Mouse (Mus musculus): ENCODE data around the gene Ppp1r13b. TPM values are rescaled to one million over a fixed set of nuclear protein-coding genes. Genes with fewer than 3 reads are reported as not detected.

Ppp1r13b gene
- polyA plus RNA-seq, 1 experiment: 32.1 TPM

DNA sequence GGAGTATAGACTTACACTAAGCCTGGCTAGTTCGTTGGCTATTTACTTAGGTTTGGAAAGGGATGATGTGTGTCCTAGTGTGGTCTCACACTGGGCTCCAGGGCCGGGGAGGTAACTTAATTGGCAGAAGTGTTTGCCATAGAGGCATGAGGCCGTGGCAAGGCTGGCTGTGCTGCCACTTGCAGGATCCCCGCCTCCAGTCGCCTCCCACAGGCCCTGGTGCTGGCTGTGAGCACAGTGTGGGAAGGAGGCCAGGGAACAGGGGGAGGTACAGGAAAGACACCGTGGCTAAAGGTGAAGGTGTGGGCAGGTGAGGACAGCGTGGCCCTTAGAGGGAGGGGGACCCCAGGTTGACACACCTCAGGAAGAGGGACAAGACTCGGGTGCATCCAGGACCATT is 88.0 kb downstream of the Ppp1r13b start:
- Histone ChIP-seq H3K4me1 (ENCODE audit: control insufficient read depth, insufficient read depth, low read length) (peaks cover 8% of the 10 kb centered on the region), H3K4me3 (ENCODE audit: insufficient read depth, low read length) (no peak overlapping the region), H3K27ac (ENCODE audit: insufficient read depth, low read length) (no peak overlapping the region)
- no peak for TF ChIP-seq POLR2A (IDR thresholded peaks at IDR 0.05; ENCODE audit: extremely low read depth, insufficient read depth, low read length)
- no peak for TF ChIP-seq CTCF (IDR thresholded peaks at IDR 0.05; ENCODE audit: extremely low read depth, insufficient read depth, low read length)

DNA sequence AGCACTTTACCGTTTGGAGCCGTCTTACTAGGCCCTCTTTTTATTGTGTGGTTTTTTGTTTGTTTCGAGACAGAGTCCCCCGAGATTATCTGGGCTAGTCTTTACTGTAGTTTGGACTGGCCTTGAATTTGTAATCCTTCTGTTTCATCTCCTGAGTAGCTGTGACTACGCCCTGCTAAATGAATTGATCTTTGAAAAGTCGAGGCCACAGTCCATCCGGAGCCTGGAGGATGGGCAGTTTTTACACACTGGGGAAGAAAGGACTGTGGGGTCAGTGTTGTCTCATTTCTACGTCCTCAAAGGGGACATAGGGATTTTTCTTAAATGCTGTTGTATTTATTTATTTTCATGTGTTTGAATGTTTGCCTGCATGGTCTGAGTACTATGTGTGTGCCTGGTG is 89.9 kb downstream of the Ppp1r13b start:
- Histone ChIP-seq H3K4me3 (ENCODE audit: insufficient read depth, low read length) (no peak overlapping the region), H3K27ac (ENCODE audit: insufficient read depth, low read length) (no peak overlapping the region)
- TF ChIP-seq POLR2A (IDR thresholded peaks at IDR 0.05; ENCODE audit: extremely low read depth, insufficient read depth, low read length) (no peak), CTCF (IDR thresholded peaks at IDR 0.05; ENCODE audit: extremely low read depth, insufficient read depth, low read length) (no peak)

DNA sequence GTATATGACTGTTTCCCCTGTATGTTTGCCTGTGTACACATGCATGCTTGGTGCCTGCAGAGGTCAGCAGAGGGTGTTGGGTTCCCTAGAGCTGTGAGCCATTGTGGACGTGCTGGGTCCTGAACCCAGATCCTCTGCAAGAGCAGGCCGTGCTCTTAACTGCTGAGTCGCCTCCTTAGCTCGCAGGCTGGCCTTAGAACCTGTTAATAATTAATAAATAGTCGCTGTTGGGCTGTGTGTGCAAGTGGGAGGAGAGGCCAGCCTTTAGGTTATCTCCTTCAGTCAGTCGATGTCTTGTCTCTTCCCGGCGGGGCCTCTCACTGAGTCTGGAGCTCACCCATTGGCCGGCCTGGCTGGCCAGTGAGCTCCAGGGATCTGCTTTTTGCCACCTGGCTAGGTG is 90.9 kb downstream of the Ppp1r13b start:
- H3K4me3 ChIP-seq (ENCODE audit: insufficient read depth, low read length): no peak overlapping the region

More for the DNA sequence above, 89.9 kb downstream of the Ppp1r13b start:
- H3K4me1 ChIP-seq (ENCODE audit: control insufficient read depth, insufficient read depth, low read length): peaks cover 8% of the 10 kb centered on the region

DNA sequence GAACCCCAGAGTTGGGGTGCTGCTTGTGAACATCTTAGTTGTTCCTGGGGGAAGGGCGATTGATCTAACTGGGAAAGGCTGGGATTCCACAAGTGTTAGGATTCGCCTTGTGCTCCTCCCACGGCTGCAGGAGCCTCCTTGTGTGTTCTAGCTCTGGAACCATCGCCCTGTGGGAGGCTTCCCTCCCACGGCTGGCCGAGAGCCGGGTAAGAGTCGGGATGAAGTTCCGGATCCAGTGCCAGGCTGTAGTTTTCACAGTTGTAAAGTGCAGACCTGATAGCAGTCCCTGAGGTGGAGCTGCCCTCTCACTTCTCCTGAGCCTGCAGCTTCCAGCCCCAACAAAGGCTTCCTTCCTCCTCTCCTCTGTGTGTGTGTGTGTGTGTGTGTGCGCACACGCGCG is 91.4 kb downstream of the Ppp1r13b start:
- Histone ChIP-seq H3K4me3 (ENCODE audit: insufficient read depth, low read length) (no peak overlapping the region), H3K4me1 (ENCODE audit: control insufficient read depth, insufficient read depth, low read length) (peaks cover 8% of the 10 kb centered on the region), H3K27ac (ENCODE audit: insufficient read depth, low read length) (no peak overlapping the region)
- TF ChIP-seq CTCF (IDR thresholded peaks at IDR 0.05; ENCODE audit: extremely low read depth, insufficient read depth, low read length): no peak
- no peak for TF ChIP-seq POLR2A (IDR thresholded peaks at IDR 0.05; ENCODE audit: extremely low read depth, insufficient read depth, low read length)

More for the DNA sequence above, 90.9 kb downstream of the Ppp1r13b start:
- TF ChIP-seq POLR2A (IDR thresholded peaks at IDR 0.05; ENCODE audit: extremely low read depth, insufficient read depth, low read length) (no peak), CTCF (IDR thresholded peaks at IDR 0.05; ENCODE audit: extremely low read depth, insufficient read depth, low read length) (no peak)
- H3K4me1 ChIP-seq (ENCODE audit: control insufficient read depth, insufficient read depth, low read length): peaks cover 8% of the 10 kb centered on the region
- H3K27ac ChIP-seq (ENCODE audit: insufficient read depth, low read length): no peak overlapping the region

DNA sequence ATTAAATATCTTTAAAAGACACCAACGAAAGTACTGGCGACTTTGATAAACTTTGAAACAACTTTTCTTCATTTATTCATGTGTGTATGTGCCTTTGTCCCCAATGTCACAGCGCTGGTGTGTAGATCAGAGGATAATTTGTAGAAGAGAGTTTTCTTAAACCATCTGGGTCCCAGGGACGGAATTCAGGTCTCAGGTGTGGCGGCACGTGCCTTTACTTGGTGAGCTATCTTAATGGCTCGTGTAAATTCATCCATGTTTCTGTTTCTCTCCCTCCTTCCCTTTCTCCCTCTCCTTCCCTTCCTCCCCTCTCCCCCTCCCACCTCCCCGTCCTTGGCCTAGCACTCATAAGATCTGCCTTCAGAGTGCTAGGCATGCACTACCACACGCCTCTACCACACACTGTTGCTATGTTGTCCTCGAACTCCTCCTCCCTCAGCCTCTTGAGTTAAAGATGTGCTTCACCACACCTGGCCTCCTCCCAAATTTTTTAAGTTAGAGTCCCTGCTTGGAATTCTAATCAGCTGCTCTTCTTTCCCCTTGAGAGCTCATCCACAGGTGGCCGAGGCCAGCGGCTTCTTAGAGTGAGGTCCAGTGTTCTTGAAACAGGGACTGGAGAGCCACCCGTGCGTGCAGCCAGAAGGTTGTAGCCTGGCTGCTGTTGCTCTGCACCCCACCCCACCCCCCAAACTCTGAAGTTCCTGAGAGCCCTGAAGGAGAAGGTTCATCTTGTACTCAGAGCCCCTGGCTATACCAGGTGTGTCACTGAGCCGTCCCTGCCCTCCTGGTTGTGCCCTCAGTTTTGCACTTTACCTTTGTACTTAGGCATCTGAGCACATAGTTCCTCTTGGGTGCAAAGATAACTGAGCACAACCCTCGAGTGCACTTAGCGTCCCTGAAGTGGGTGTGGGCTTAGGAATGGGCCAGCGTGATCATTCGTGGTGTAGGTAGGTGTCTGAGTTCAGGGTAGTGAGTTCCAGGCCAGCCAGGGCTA is 92.8 kb downstream of the Ppp1r13b start:
- Histone ChIP-seq H3K4me3 (ENCODE audit: insufficient read depth, low read length) (peak overlapping the region; percentile 87), H3K4me1 (ENCODE audit: control insufficient read depth, insufficient read depth, low read length) (peaks cover 9% of the 10 kb centered on the region), H3K27ac (ENCODE audit: insufficient read depth, low read length) (no peak overlapping the region)
- TF ChIP-seq CTCF (IDR thresholded peaks at IDR 0.05; ENCODE audit: extremely low read depth, insufficient read depth, low read length) (no peak), POLR2A (IDR thresholded peaks at IDR 0.05; ENCODE audit: extremely low read depth, insufficient read depth, low read length) (no peak)

- peak within 1 kb of the TSS; percentile 87 for H3K4me3 ChIP-seq (ENCODE audit: insufficient read depth, low read length)
- peak within 1 kb of the TSS; percentile 92 for H3K27ac ChIP-seq (ENCODE audit: insufficient read depth, low read length)
- TF ChIP-seq POLR2A (IDR thresholded peaks at IDR 0.05; ENCODE audit: extremely low read depth, insufficient read depth, low read length) (peak; percentile 70; the same call in 1 of the 2 replicates), CTCF (IDR thresholded peaks at IDR 0.05; ENCODE audit: extremely low read depth, insufficient read depth, low read length) (no peak)
- H3K4me1 ChIP-seq (ENCODE audit: control insufficient read depth, insufficient read depth, low read length): peaks cover 12% of the 10 kb centered on the region
Observed at GRCm38 (mm10) chr12:111813766-111814617, 93.9 kb downstream of the Ppp1r13b start, which contains the start of the genes Xrcc3 and Zfyve21. Gene Xrcc3 (minus strand): TSS chr12:111813873. Gene Zfyve21 (plus strand): TSS chr12:111814170.

DNA sequence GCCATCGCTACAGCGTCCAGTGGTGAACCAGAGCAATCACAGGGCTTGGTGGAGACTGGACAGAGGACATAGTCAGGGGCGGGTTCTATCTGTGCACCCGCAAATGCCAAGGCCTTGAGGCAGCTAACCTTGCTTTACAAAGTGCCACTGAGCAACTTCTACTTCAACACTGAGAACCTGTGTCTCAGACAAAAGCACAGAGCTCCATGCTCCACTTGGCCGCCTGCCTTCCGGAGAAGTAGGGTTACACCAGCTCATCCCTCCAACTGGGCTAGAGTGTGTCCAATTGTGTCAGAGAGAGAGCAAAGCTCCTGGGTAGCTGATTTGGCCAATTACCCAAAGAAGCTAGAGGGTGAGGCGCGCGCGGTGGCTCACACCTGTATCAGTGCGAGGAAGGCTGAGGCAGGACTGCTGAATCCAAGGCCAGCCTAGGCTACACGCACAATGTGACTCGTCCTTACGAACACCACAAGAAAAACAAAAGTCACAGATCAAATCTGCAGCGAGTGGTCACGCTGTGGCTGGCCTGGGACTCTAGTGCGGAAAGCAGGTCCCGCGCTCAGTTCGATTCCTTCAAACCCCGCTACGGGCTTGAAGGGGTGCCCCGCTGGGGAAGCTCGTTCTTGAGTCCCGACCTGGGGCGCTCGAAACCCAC is 94.7 kb downstream of the Ppp1r13b start:
- TF ChIP-seq POLR2A (IDR thresholded peaks at IDR 0.05; ENCODE audit: extremely low read depth, insufficient read depth, low read length): no peak
- TF ChIP-seq CTCF (IDR thresholded peaks at IDR 0.05; ENCODE audit: extremely low read depth, insufficient read depth, low read length): no peak
- peak overlapping the region; percentile 36 for H3K4me3 ChIP-seq (ENCODE audit: insufficient read depth, low read length)
- H3K4me1 ChIP-seq (ENCODE audit: control insufficient read depth, insufficient read depth, low read length): peaks cover 14% of the 10 kb centered on the region
- H3K27ac ChIP-seq (ENCODE audit: insufficient read depth, low read length): no peak overlapping the region

DNA sequence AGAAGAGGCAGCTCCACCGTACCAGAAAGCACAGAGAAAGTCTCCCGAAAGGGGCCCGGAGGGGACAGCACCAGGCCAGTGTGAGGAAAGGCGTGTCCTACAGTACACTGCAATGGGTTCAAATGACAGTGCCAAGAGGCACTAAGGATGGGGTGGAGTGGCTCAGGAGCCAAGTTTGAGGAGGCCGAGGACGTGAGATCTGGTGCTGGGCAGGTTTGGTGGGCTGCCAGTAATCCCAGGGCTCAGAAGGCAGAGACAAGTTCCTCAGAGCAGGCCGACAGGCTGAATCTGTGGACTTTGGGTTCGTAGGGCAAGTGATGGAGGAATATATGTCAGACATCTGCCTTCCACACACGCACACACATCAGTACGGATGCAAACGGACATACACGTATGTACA is 95.3 kb downstream of the Ppp1r13b start:
- peaks cover 14% of the 10 kb centered on the region for H3K4me1 ChIP-seq (ENCODE audit: control insufficient read depth, insufficient read depth, low read length)
- no peak overlapping the region for H3K27ac ChIP-seq (ENCODE audit: insufficient read depth, low read length)
- no peak for TF ChIP-seq CTCF (IDR thresholded peaks at IDR 0.05; ENCODE audit: extremely low read depth, insufficient read depth, low read length)
- no peak overlapping the region for H3K4me3 ChIP-seq (ENCODE audit: insufficient read depth, low read length)

GRCm38 (mm10) chr12:111812075-111812474 is 95.8 kb downstream of the Ppp1r13b start:
- Histone ChIP-seq H3K4me1 (ENCODE audit: control insufficient read depth, insufficient read depth, low read length) (peaks cover 14% of the 10 kb centered on the region), H3K27ac (ENCODE audit: insufficient read depth, low read length) (no peak overlapping the region)
- no peak for TF ChIP-seq POLR2A (IDR thresholded peaks at IDR 0.05; ENCODE audit: extremely low read depth, insufficient read depth, low read length)

More at GRCm38 (mm10) chr12:111812075-111812474, 95.8 kb downstream of the Ppp1r13b start:
- H3K4me3 ChIP-seq (ENCODE audit: insufficient read depth, low read length): no peak overlapping the region
